Mouse (Mus musculus) ES-E14 (cell line): ENCODE measurements around the gene Pik3ip1.
A peak's percentile ranks its signal among the peaks of the same experiment; 100 is the strongest.

Source experiments
- HCFC1 ChIP-seq: IDR thresholded peaks from 2 replicates; pipeline ENCODE4 v1.6.1; 2012; ENCODE audit warnings: low read length, inconsistent platforms, borderline replicate concordance; ENCODE audit not compliant: insufficient read depth
- MAFK ChIP-seq: IDR thresholded peaks from 2 replicates; pipeline ENCODE4 v1.6.1; 2014; ENCODE audit warnings: mild to moderate bottlenecking, low read depth, low read length, inconsistent platforms; ENCODE audit not compliant: insufficient read depth
- ZC3H11A ChIP-seq: IDR thresholded peaks from 2 replicates; pipeline ENCODE4 v1.6.1; 2012; ENCODE audit warnings: low read depth, mild to moderate bottlenecking, inconsistent platforms, low read length, borderline replicate concordance
- ZNF384 ChIP-seq: IDR thresholded peaks from 2 replicates; pipeline ENCODE4 v1.6.1; 2012; ENCODE audit warnings: low read depth, low read length, inconsistent platforms

DNA sequence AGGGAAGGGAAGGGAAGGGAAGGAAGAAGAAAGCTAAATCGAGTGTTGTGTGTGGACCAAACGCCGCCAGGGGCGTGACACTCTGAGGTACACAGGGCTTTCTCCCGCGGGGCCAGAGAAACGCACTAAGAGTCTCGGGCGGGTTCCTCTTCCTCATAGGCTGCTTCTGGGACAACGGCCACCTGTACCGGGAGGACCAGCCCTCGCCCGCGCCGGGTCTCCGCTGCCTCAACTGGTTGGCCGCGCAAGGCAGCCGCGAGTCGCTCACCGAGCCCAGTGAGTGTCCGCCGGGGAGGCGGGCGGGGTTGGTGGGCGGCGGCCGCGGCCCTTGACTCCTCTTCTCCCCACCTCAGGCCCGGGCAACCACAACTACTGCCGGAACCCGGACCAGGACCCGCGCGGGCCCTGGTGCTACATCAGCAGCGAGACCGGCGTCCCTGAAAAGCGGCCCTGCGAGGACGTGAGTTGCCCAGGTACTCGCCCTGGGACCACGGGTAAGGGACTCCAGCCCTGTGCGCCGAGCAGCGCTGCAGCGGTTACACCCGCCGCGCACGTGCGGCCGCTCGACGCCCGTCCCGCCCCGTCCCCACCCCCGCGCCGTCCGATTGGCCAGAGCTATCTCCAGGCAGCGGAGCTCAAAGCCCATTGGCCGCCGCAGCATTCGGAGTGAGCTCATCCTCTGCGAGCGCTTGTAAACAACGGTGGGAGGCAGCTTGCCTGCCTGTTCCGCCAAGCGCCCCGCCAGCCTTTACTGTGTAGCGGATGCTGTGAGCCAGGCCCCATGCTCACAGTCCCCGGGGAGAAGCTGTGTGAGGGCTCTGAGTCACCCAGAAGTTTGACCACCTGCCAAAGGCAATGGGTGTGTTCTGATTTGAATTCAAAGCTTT lies 1.8 kb downstream of the Pik3ip1 start:
- TF ChIP-seq HCFC1 (0 out of 2 replicates have a peak, but pooled peaks have one; percentile 34), ZNF384 (no peak), ZC3H11A (no peak), MAFK (no peak)
